Mouse (Mus musculus) fat pad, adult 2 months (tissue): Measurements from ENCODE around the gene Plekha7.
A peak's percentile ranks its signal among the peaks of the same experiment; 100 is the strongest.

ENCODE experiments used
- DNase-seq: peaks from one replicate; pipeline ENCODE4 v3.0.0-alpha.2; 2011; ENCODE audit warnings: low read depth, low spot score; ENCODE audit errors: extremely low read depth

Plekha7 gene

DNA sequence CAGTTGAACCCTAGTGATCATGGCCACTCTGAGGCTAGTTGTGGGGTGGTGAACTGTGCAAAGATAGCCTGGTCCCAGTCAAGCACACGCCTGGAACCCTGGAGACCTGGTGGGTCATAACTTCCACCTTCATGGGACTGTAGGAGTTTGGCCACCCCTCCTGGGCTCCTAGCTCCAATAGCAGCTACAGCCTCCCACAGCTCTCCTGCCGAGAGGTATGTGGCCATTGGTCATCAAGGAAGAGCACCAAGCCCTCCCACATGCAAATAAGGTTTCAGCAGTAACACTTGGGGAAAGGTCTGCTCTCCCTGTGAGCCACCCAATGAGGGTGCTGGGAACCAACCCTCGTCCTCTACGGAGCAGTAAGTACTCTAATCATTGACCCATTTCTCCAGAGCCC, 55.7 kb downstream of the Plekha7 start:
- DNase-seq: no peak

DNA sequence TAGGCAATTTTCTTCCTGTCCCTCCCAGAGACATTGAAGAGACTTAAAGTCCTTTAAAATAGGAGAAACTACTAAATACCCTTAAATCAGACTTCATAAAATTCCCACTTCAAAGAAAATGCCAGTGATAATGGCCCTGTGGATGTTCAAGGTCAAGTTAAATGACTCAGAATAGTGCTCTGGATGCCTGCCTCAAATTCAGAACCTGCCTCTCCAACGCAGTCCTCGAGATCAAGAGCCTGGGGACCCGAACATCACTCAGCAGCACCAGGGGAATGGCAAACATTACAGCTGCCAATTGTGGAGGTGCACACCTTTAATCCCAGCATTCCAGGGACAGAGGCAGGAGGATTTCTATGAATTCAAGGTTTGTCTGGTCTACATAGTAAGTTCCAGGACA, 56.7 kb downstream of the Plekha7 start:
- no peak for DNase-seq

DNA sequence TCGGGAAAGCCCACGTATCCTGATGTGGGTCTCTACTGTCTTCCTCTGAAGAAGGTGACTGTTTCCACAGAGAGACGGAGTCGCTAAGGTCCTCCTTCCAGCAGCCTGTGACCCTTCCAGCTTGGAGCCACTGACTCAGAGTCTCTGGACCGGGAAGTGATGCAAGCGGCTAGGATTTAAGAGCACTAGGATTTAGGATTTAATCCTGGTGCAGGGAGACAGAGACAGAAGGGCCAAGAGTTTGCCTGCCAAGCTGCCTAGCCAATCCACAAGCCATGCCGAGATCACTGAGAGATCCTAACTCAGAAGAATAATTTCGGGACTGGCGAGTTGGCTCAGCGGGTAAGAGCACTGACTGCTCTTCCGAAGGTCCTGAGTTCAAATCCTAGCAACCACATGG, 59.6 kb downstream of the Plekha7 start:
- DNase-seq: peak; percentile 71

DNA sequence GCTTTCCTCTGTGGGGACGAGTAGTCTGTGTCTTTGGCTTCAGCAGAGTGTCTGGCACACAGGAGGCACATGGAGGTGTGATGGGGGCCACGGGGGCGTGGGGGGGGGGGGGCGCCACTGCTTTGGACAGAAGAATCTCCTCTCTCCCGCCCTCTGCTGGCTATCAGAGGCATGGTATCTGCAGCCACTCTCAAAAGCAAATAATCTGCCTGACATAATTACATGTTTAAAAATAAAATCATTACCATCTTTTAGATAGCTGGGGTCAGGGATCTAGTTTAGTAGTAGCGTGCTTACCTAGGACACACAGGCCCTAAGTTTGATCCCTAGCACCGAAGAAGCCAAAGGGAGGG, 60.8 kb downstream of the Plekha7 start:
- DNase-seq: no peak

DNA sequence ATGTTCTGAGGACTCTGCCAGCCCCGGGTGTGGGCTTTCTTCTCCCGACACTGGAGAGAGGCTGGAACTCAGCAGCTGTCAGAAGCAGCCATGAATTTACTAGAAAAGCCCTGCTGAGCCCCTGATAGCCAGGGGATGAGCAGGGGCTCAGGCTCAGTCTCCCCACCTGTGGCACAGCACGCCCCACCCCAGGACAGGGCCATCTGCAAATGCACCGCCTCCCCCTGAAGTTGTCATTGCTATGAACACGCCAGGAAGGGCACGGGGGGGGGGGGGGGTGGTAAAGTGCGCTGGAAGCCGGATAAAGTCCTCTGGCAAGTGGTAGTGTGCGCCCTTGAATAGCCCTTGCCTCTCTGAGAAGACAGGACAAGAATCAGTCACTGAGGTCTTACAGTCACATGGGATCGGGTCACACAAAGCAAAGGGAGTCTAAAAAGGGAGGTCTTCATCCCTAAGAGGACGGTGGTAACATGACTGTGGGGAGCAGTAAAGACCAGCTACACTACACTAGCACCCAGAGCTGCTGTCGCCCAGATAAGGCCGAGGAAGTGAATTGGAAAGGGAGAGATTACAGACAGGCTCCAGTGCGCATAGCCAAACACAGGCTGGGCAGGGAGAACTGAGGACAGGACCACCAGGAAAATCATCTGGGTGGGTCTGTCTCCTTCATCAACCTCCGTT, 61.3 kb downstream of the Plekha7 start:
- DNase-seq: no peak

DNA sequence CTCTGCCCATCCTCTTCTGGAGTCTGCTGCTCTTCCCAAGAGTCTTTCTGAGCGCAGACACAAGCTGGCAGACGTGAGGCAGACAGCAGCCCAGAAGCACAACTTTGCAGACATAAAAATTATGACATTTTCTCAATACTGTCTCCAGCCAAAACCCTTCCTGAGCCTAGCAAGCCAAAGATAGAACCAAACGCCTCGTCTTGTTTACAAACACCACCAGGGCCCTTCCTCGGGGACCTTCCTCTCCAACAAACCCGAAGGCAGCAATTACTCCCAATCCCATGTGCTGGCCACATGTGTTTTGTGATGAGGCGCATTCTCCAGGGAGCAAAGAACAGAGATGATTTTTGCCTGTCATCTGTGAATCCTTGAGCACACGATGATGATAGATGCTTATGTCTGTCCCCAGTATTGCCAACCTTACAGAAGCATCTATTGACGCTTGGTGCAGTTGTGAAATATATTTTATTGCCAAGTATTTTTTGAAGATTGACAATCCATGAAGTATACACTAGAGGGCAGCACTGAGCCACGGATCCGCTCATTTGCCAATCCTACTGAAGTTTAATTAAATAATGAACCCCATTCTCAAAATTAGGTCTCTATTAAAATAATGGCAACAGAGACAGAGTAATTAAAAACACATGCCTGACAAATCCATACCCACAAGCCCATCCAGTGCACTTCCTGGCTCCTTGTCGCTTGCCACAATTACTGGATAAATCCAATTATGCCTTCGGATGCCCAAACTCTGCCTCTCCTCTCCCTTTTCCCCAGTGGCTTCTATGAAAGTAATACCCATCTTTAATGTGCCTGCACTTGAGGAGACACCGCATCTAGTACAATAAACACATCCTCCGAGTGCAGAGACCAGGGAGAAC, 62.1 kb downstream of the Plekha7 start:
- DNase-seq: no peak

DNA sequence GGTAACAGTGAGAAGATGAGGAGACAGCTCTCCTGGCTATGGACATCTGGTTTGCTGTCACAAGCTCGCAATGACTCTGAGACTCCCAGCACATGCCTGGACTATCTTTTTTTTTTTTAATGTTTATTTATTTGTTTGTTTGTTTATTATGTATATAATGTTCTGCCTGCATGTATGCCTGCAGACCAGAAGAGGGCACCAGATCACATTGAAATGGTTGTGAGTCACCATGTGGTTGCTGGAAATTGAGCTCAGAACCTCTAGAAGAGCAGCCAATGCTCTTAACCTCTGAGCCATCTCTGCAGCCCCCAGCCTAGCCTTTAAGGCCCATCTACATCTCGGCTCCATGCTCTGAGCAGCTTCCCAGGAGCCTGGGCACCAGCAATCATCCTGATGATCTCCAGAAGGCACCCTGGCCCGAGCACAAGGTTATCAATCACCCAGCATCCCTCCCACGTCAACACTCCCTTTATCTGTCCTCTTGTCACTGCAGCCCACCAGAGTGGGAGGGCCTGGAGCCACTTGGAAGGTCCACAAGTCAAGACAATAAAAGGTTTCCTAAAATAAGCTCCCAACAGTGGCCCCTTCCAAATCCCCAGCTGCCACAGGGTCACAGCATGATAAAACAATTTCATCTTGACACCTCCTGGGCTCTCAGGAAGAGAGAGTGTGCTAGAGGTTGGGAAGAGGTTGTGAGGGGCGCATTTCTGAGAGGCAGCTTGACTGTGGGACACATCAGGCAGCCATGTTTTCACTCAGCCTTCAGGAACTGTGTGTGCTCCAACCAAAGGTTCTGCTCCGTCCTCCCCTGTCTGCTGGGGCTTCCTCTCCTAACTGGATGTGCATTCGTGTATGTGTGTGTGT, 63.6 kb downstream of the Plekha7 start:
- no peak for DNase-seq

DNA sequence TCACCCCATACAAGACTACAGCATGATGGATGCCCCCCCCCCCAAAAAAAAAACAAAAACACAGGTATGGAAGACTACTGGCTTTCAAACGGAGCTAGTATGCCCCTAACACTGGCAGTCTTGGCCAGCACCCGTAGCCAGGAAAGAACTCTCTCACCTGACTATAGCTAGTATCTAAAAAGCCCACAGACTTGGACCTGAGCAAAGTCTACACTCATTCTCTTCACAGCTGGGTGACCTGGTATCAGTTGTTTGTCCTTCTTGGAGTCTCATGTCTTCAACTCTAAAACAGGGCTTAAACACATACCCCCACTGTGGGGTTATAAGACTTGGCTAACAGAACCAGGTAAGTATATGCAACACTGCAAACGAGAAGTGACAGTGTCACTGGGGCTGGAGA, 65.4 kb downstream of the Plekha7 start:
- DNase-seq: no peak

DNA sequence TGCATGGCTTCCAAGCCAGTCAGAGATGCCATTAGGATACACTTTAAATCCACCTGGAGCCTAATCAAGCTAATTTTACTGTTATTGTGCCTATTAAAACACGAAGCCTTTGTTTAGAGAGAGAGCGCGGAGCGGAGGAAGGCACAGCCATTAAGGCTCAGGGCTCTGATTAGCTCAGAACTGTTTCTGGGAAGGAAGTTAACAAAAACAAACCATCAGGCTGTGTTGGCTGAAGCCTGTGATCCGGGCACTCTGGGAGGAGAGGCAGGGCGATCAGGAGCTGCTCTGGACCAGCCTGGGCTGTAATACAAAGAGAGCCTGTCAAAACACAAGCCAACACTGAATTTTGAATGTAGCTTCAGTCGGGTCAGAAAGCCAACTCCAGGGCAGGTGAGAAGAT, 66.6 kb downstream of the Plekha7 start:
- DNase-seq: no peak

DNA sequence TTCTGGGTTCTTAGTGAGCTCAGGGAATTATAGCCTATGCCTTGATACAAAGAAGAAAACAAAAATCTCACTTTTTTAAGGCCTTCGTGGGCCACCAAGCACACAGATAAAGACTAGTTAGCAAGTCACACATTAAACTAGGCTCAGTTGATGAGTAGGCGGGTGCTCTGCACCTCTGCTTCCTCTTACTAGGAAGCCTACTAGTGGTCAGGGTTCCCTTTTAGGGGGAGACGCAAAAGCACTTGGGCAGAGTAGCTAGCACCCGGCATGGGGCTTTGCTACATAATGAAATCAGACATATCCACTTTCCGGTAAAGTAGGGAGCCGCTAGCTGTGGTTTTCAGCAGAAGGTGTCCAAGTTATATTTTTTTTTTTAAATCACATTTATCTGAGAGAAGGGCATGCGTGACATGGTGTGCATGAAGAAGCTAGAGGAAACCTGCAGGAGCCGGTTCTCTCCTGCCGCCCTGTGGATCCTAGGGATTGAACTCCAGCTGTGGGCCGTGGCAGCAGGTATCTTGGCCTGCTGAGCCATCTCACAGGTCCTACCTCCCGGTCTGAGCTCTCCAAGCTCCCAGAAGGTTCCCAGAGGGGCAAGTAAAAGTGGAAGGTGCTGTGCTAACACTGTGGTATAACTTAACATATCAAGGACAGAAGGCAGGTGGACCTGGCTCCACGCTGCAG, 67.2 kb downstream of the Plekha7 start:
- DNase-seq: no peak

DNA sequence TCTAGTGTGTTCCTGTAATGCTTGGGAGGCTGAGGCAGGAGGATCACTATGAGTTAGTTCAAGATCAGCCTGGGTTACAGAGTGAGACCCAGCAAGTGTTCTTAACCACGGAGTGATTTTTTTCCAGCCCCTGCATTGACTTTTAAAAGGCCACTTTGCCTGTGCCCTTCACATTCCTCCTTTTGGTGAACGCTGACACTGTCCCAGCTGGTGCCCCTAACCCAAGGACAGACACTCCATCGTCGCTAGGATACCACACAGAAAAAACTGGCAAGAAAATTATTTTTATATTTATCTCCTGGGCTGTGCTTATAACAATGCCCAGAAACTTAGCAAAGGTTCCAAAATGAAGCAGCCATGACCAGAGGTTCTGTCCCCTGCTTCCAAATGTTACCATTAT, 67.8 kb downstream of the Plekha7 start:
- DNase-seq: no peak

DNA sequence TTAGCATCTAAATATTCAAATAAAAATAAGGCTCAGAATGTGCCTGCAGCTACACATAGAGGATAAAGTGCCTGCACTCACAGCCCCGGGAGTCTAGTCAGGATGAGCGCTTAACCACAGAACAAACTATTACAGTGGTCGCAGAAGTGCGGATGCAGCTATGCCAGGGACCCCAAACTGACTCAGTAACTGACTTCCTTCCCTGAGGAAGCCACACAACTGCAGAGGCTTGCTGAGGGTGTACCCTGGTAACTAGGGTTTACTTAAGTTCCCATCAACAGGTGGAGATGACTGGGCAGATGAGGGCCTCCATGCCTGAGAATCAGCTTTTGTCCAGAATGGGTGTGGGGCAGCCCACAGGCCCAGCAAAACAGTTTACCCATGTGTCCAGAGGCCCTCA, 69.9 kb downstream of the Plekha7 start:
- DNase-seq: no peak

DNA sequence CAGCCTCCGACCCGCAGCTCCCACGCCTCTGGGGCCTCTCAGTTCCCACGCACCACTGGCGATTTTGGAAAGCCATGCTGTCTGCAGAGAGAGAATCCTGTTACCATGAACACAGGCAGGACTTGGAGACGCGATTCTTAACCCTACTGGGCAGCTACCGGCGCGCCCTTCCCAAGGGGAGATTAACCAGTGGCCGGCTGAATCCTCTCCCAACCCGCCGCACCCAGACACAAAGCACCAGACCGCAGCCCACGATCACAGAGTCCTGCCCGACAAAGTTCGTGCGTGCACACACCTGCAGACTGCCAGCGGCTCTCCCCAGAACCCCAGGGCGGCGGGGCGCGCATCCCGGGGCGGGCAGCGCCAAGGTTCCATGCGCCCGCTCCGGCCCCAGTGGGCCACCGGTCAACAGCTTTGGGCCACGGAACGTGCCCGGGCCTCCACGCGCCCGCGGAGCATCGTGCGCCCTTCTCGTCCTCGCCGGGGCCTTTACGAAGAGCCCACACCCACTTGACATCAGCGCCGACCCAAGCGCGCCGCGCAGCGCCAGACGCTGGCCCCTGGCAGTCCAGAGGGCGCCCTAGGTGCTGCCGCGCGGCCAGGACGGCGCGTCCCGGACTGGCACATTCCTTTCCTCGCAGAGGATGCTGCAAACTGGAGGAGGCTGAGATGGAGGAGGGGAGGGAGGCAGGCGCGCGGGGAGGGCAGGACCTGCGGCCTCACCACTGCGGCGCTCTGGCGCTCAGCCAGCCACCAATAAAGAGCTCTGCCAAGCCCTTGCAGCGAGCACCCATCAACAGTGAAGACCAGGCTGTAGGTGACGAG, 70.8 kb downstream of the Plekha7 start:
- no peak for DNase-seq

DNA sequence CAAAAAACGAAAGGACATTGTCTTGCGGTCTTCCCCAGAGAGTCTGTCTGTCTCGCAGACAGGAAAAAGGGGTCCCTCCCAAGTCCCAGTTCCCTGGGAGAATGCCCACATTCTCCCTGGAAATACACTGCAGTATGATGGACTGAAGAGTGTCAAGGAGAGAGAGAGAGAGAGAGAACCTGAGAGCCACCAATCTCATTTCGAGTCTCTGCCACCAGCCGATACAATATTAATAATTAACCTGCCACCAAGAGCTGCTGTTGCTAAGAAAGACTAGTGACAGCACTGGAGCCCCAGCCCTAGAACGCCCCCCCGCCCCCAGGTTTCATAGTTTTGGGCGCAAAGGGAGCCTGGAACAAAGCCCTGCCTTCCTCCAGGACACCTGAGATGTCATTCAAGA, 71.6 kb downstream of the Plekha7 start:
- DNase-seq: no peak

DNA sequence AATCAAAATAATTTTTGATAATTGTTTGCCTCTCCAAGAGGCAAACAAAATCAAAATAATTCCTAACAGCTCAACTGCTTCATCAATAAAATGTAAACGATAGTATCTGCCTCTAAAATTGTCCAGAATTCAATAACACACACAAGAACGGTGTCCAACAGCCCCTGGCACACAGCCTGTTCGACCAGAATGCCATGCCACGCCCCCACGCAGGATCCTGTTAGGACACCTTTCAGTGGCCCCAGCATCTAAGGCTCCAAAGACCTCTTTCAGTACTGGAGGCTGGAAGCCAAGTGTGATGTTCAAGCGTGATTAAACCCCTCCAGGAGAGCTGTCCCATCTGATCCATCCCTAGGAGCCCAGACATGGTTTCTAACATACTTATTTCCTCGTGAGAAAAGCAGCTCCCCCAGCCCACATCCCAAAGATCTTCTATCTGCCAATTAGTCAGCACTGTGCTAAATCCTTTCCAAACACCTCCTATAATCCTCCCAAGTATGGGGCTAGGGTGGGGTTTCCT, 73.8 kb downstream of the Plekha7 start:
- DNase-seq: no peak

DNA sequence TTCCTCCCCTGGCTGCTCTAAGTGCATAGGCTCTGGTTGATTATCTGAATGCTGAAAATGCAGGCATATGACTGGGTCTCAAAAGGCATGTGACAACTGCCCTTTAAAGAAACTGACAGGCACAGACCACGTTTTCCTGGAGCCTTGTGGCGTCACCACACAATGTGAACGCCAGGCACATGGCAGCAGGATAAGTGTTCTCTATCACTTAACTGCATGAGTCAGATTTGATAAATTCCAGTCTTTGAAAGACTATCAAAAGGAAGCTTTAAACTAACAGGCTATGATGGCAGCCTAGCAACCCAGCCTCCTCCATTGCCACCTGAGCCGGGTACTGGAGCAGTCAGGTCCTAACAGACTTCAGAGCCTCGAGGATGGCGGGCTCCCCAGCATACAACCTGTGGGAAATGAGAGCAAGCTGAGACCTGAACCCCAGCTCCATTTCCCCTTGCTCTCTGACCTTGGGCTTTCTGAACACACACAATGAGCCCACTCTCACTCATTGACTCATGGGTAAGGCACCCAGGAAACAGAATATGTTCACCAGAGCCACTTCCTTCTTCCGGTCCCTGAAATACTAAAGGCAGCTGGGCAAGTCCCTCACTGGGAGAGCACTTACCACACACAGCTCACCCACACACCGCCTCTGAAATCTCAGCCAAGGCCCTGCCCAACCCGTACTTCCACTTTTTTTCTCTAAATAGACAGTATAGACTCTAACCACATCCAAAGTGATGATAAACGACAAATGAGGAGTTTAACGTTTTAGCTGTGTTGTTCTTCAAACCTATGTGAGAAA, 77.2 kb downstream of the Plekha7 start:
- DNase-seq: no peak

DNA sequence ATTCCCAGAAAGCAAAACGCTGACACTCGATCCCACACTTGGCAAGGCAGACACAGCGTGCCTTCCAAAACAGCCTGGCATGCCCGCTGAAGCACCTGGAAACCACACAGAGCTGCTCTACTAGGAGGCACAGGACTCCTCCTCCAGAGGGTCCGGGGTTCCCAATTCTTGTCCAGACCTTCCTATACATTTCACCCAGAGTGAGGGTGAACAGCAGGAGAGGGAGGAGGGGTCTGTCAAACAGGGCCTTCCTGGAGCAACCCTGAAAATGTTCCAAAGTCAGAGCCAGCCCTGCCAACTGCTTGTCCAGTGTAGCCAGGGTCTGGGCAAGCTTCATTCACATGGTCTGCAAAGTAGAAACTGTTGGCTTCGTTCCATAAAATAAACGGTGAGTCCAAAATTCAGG, 81.3 kb downstream of the Plekha7 start:
- no peak for DNase-seq

DNA sequence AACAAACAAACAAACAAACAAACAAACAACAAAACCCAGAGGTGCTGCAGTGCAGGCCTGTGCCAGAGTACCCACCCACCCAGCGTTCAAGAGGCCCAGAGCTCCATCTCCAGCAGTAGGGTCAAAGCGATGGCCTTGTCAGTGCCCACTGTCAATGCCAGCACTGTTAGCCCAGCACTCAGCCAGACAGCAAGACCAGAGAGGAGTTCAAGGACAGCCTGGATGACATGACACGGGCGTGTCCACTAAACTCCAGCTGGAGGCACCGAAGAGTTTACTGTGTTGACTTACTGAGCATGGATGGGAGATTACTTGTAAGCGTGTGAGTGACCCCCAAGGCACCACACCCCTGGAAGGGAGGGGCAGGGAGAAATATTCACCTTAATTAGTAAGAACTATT, 81.9 kb downstream of the Plekha7 start:
- no peak for DNase-seq

DNA sequence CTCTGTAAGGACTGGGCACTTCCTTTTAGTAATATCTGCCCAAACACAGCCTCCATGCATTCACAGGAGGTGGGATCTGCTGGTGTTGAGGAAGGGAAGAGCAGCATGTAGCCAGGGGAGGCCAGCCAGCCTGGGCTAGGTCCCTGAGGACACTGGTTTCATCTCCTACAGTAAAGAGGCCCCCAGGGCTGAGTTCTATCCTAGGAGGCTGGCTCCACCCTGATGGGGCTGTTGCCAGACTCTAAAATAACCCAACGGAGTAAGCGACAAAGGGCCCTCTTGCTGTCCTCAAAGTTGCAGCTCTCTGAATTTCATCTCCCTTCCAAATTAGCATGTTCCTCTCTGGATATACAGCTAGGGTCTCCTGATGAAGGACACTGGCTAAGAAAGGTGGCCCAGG, 83.6 kb downstream of the Plekha7 start:
- DNase-seq: no peak
